Mouse (Mus musculus) brain, embryonic 18.5 days (tissue): ENCODE measurements around the gene Rab30.
A peak's percentile ranks its signal among the peaks of the same experiment; 100 is the strongest.

Experiments
- DNase-seq: peaks from one replicate; pipeline ENCODE4 v3.0.0-alpha.2; 2012; ENCODE audit warnings: low read depth, low spot score

Gene Rab30

GRCm38 (mm10) chr7:92842254-92842653 is 100.9 kb downstream of the Rab30 start:
- no peak for DNase-seq

GRCm38 (mm10) chr7:92848246-92848645 is 106.8 kb downstream of the Rab30 start:
- DNase-seq, result no peak

GRCm38 (mm10) chr7:92866526-92866925 is 125.1 kb downstream of the Rab30 start:
- no peak for DNase-seq

- no peak for DNase-seq
These were observed 128.8 kb downstream of the Rab30 start for GRCm38 (mm10) chr7:92870161-92870560.

- no peak for DNase-seq
These were observed 130.2 kb downstream of the Rab30 start for GRCm38 (mm10) chr7:92871596-92871995.

- DNase-seq, result peak; percentile 89
These were observed 132.8 kb downstream of the Rab30 start, which contains the start of the genes Ddias and Prcp for GRCm38 (mm10) chr7:92874116-92874675. Gene Ddias, minus strand, starts transcription at chr7:92874247. Gene Prcp, plus strand, starts transcription at chr7:92874470.

- DNase-seq, result peak; percentile 80
These were observed 133.5 kb downstream of the Rab30 start for GRCm38 (mm10) chr7:92874761-92875408.

- DNase-seq, result no peak
These were observed 134.7 kb downstream of the Rab30 start for GRCm38 (mm10) chr7:92876066-92876465.

- DNase-seq, result no peak
These were observed 135.1 kb downstream of the Rab30 start for GRCm38 (mm10) chr7:92876538-92876937.

- DNase-seq, result no peak
These were observed 137.3 kb downstream of the Rab30 start for GRCm38 (mm10) chr7:92878575-92879285.

GRCm38 (mm10) chr7:92883850-92884716 is 142.7 kb downstream of the Rab30 start:
- no peak for DNase-seq

- DNase-seq, result no peak
These were observed 143.7 kb downstream of the Rab30 start for GRCm38 (mm10) chr7:92884998-92885660.

GRCm38 (mm10) chr7:92886801-92887200 is 145.4 kb downstream of the Rab30 start:
- no peak for DNase-seq

- DNase-seq, result no peak
These were observed 145.8 kb downstream of the Rab30 start for GRCm38 (mm10) chr7:92887230-92887629.

GRCm38 (mm10) chr7:92890211-92890610 is 148.8 kb downstream of the Rab30 start:
- no peak for DNase-seq

GRCm38 (mm10) chr7:92890618-92891230 is 149.3 kb downstream of the Rab30 start:
- DNase-seq, result no peak

GRCm38 (mm10) chr7:92893478-92893877 is 152.1 kb downstream of the Rab30 start:
- no peak for DNase-seq
